16 mouse cellular contexts compared by ENCODE assay signal in genomic region chr9:15039848-15040247, GRCm38 (mm10).
"Had no signal": no experiment of that assay in that cellular context is flagged by ENCODE, and none has a peak within 500 bp of the region (broad histone marks: within the 10 kb centered on the region; RNA-seq: fewer than 3 reads in every experiment).

No protein-coding gene starts in this region.

- H3K36me3 ChIP-seq: liver, embryonic 13.5 days; midbrain, embryonic 15.5 days; stomach, embryonic 15.5 days had no signal

- H3K27ac ChIP-seq: kidney, postnatal 0 days; limb, embryonic 12.5 days; liver, embryonic 13.5 days; macrophage; midbrain, embryonic 15.5 days; neural tube, embryonic 12.5 days; stomach, embryonic 15.5 days had no signal

- H3K9me3 ChIP-seq: limb, embryonic 12.5 days; liver, embryonic 13.5 days; midbrain, embryonic 15.5 days; neural tube, embryonic 12.5 days; stomach, embryonic 15.5 days had no signal

- H3K9ac ChIP-seq: limb, embryonic 12.5 days; liver, embryonic 13.5 days; liver, postnatal 0 days; midbrain, embryonic 15.5 days; neural tube, embryonic 12.5 days; stomach, embryonic 15.5 days had no signal

- H3K4me3 ChIP-seq: limb, embryonic 12.5 days; liver, embryonic 13.5 days; midbrain, embryonic 15.5 days; neural tube, embryonic 12.5 days; stomach, embryonic 15.5 days had no signal

- DNase-seq: kidney, adult 9 months; kidney, postnatal 36 days; layer of hippocampus, adult 9-11 months; liver; liver, embryonic 13.5 days; liver, postnatal 0 days; retina, postnatal 1 day; right cerebral cortex, postnatal 4 days; thymus, adult 2 months; thymus, postnatal 25 days had no signal

- H3K27me3 ChIP-seq: limb, embryonic 12.5 days; midbrain, embryonic 15.5 days; neural tube, embryonic 12.5 days; stomach, embryonic 15.5 days had no signal

- H3K4me2 ChIP-seq: limb, embryonic 12.5 days; liver, embryonic 13.5 days; midbrain, embryonic 15.5 days; neural tube, embryonic 12.5 days; stomach, embryonic 15.5 days had no signal

- ATAC-seq: liver, postnatal 0 days; midbrain, embryonic 15.5 days had no signal
